Mouse (Mus musculus) hindbrain, embryonic 16.5 days (tissue): ENCODE data around the gene Gm5157. TPM values are rescaled to one million over a fixed set of nuclear protein-coding genes. Genes with fewer than 3 reads are reported as not detected.
"Not testable (repeated sequence)": the region's sequence is repeated elsewhere in the genome, so short reads cannot be mapped to it uniquely, and the experiment has no call there.

ENCODE experiments used
- ATAC-seq: fragments of 200-750 bp; cut with Nextera tagmentation; 2 replicates; pipeline ENCODE4 v1.8.0; 2017; ENCODE audit warnings: moderate TSS enrichment, moderate library complexity
- H3K27ac ChIP-seq: fragments of 300-500 bp; sonication (generic); 2 replicates; pipeline ENCODE4 v1.5.1; 2014; ENCODE audit warnings: low read depth, mild to moderate bottlenecking, control low read depth, low read length, moderate library complexity
- H3K27me3 ChIP-seq: fragments of 300-500 bp; sonication (generic); replicated peaks from 2 replicates; pipeline ENCODE4 v1.6.1; 2014; ENCODE audit warnings: low read length; ENCODE audit not compliant: control insufficient read depth, insufficient read depth
- H3K36me3 ChIP-seq: fragments of 300-500 bp; sonication (generic); 2 replicates; pipeline ENCODE4 v1.6.1; 2014; ENCODE audit warnings: mild to moderate bottlenecking, low read length, moderate library complexity, mixed read lengths; ENCODE audit not compliant: control insufficient read depth, insufficient read depth
- H3K4me1 ChIP-seq: fragments of 300-500 bp; sonication (generic); 2 replicates; pipeline ENCODE4 v1.6.1; 2014; ENCODE audit warnings: low read depth, low read length; ENCODE audit not compliant: control insufficient read depth, insufficient read depth
- H3K4me2 ChIP-seq: fragments of 300-500 bp; sonication (generic); 2 replicates; pipeline ENCODE4 v1.6.1; 2014; ENCODE audit warnings: mild to moderate bottlenecking, low read length, control low read depth, moderate library complexity
- H3K4me3 ChIP-seq: fragments of 300-500 bp; sonication (generic); 2 replicates; pipeline ENCODE4 v1.5.1; 2014; ENCODE audit warnings: mild to moderate bottlenecking, low read length, control low read depth, moderate library complexity
- H3K9ac ChIP-seq: fragments of 300-500 bp; sonication (generic); 2 replicates; pipeline ENCODE4 v1.6.1; 2014; ENCODE audit warnings: low read depth, mild to moderate bottlenecking, control low read depth, low read length, moderate library complexity
- H3K9me3 ChIP-seq: fragments of 300-500 bp; sonication (generic); 2 replicates; pipeline ENCODE4 v1.6.1; 2014; ENCODE audit warnings: mild to moderate bottlenecking, low read length, moderate library complexity; ENCODE audit not compliant: control insufficient read depth
- WGBS: fragments of 180-500 bp; shearing (Covaris S2); extraction: QIAGEN DNeasy Blood & Tissue Kit; methylation state at CpG from one replicate; pipeline ENCODE4 v1.1.7; 2014; 5-methylcytosine and 5-hydroxymethylcytosine counted together
- polyA plus RNA-seq: library from polyadenylated mRNA; unstranded; fragments of >200 nt; fragmentation: Nextera tagmentation; extraction: Ambion mirVana; gene quantifications from 2 replicates; pipeline ENCODE4 v1.2.1, GENCODE M21; 2015

Gene Gm5157
- polyA plus RNA-seq = not detected in 2 replicates

GRCm38 (mm10) chr7:21190323-21190722, at the start of gene Gm5157:
Gene Gm5157 (minus strand): TSS chr7:21190423.
- not testable (repeated sequence) for H3K27ac ChIP-seq, H3K4me3 ChIP-seq, H3K36me3 ChIP-seq, H3K27me3 ChIP-seq, H3K9me3 ChIP-seq, ATAC-seq, H3K4me1 ChIP-seq, H3K4me2 ChIP-seq, H3K9ac ChIP-seq
- WGBS = 80% methylated on average over 1 of the region's 2 CpGs

- H3K36me3 ChIP-seq, H3K4me3 ChIP-seq, H3K4me2 ChIP-seq, H3K27me3 ChIP-seq, H3K9ac ChIP-seq, ATAC-seq, H3K9me3 ChIP-seq, H3K4me1 ChIP-seq, H3K27ac ChIP-seq: not testable (repeated sequence)
- 33% methylated on average over 1 of the region's 3 CpGs for WGBS
These were observed 28.3 kb downstream of the Gm5157 start, which contains the start of gene Vmn1r123 for GRCm38 (mm10) chr7:21161885-21162284. Gene Vmn1r123 (plus strand): TSS chr7:21162185.

Other genes starting within 250 kb of the Gm5157 start
- gene Vmn1r119, start 178.0 kb downstream of the Gm5157 start, polyA plus RNA-seq = not detected in 2 replicates
- not detected in 2 replicates for gene Vmn1r120, start 136.6 kb downstream of the Gm5157 start, polyA plus RNA-seq
- not detected in 2 replicates for gene Vmn1r121, start 91.9 kb downstream of the Gm5157 start, polyA plus RNA-seq
- gene Vmn1r122, start 56.3 kb downstream of the Gm5157 start, polyA plus RNA-seq = not detected in 2 replicates
- not detected in 2 replicates for gene Vmn1r123, start 28.2 kb downstream of the Gm5157 start, polyA plus RNA-seq
- not detected in 2 replicates for gene Vmn1r124, start 70.2 kb upstream of the Gm5157 start, polyA plus RNA-seq
- gene Vmn1r125, start 81.8 kb upstream of the Gm5157 start, polyA plus RNA-seq = not detected in 2 replicates
- not detected in 2 replicates for gene Vmn1r126, start 111.0 kb upstream of the Gm5157 start, polyA plus RNA-seq
- gene Vmn1r127, start 129.4 kb upstream of the Gm5157 start, polyA plus RNA-seq = not detected in 2 replicates
- gene Vmn1r128, start 158.9 kb upstream of the Gm5157 start, polyA plus RNA-seq = not detected in 2 replicates
- gene Vmn1r129, start 170.9 kb upstream of the Gm5157 start, polyA plus RNA-seq = not detected in 2 replicates
- gene Gm6882, start 242.3 kb upstream of the Gm5157 start, polyA plus RNA-seq = not detected in 2 replicates